Mouse (Mus musculus) bone marrow, adult 2 months (tissue): Measurements from ENCODE around the gene Pltp.

Experiments used
- CTCF ChIP-seq: fragments of 200-500 bp; IDR thresholded peaks from 2 replicates; pipeline ENCODE4 v1.5.1; 2011; ENCODE audit warnings: low read length, control low read depth; ENCODE audit not compliant: control insufficient read depth, insufficient read depth
- POLR2A ChIP-seq: fragments of 200-500 bp; IDR thresholded peaks from 2 replicates; pipeline ENCODE4 v1.6.1; 2011; ENCODE audit warnings: low read depth, mild to moderate bottlenecking, control low read depth, low read length, borderline replicate concordance; ENCODE audit not compliant: control insufficient read depth

- TF ChIP-seq CTCF (no peak), POLR2A (no peak)
These were observed 33.5 kb downstream of the Pltp start for GRCm38 (mm10) chr2:164823969-164824368.
